Mouse (Mus musculus) heart, postnatal 0 days (tissue): ENCODE measurements at regions not wholly inside any gene's neighbourhood (a gene's known extent, or its start where the extent isn't known, plus 50 kb on each side); places are given as distances from the start of the nearest gene placed in this dataset.

Experiments
- ATAC-seq: fragments of 200-750 bp; cut with Nextera tagmentation; 2 replicates; pipeline ENCODE4 v1.8.0; 2017; ENCODE audit warnings: low read depth, moderate number of reproducible peaks, moderate library complexity; ENCODE audit not compliant: insufficient read depth
- DNase-seq: peaks from one replicate; pipeline ENCODE4 v3.0.0-alpha.2; 2016; ENCODE audit warnings: low spot score
- H3K27ac ChIP-seq: fragments of 300-500 bp; sonication (generic); 2 replicates; pipeline ENCODE4 v1.5.1; 2014; ENCODE audit warnings: low read depth, mild to moderate bottlenecking
- H3K27me3 ChIP-seq: fragments of 300-500 bp; sonication (generic); 2 replicates; pipeline ENCODE4 v1.6.1; 2014; ENCODE audit warnings: low read length, mixed read lengths; ENCODE audit not compliant: control insufficient read depth, insufficient read depth
- H3K36me3 ChIP-seq: fragments of 300-500 bp; sonication (generic); replicated peaks from 2 replicates; pipeline ENCODE4 v1.6.1; 2014; ENCODE audit warnings: low read length, mixed read lengths; ENCODE audit not compliant: control insufficient read depth, insufficient read depth
- H3K4me1 ChIP-seq: fragments of 300-500 bp; sonication (generic); 2 replicates; pipeline ENCODE4 v1.6.1; 2014; ENCODE audit warnings: antibody characterized with exemption; ENCODE audit not compliant: control insufficient read depth, insufficient read depth
- H3K4me2 ChIP-seq: fragments of 300-500 bp; sonication (generic); 2 replicates; pipeline ENCODE4 v1.6.1; 2014; ENCODE audit warnings: low read depth, mild to moderate bottlenecking, low read length, moderate library complexity
- H3K4me3 ChIP-seq: fragments of 300-500 bp; sonication (generic); 2 replicates; pipeline ENCODE4 v1.5.1; 2014; ENCODE audit warnings: low read depth, low read length
- H3K9ac ChIP-seq: fragments of 300-500 bp; sonication (generic); replicated peaks from 2 replicates; pipeline ENCODE4 v1.6.1; 2014; ENCODE audit warnings: low read depth, low read length, mixed read lengths
- H3K9me3 ChIP-seq: fragments of 300-500 bp; sonication (generic); replicated peaks from 2 replicates; pipeline ENCODE4 v1.6.1; 2016; ENCODE audit warnings: low read length; ENCODE audit not compliant: control insufficient read depth
- CTCF ChIP-seq: IDR thresholded peaks from 2 replicates; pipeline ENCODE4 v1.5.1; 2016; ENCODE audit warnings: antibody characterized with exemption, control low read depth, low read depth
- EP300 ChIP-seq: IDR thresholded peaks from 2 replicates; pipeline ENCODE4 v1.6.1; 2016; ENCODE audit warnings: antibody characterized with exemption, low read depth
- WGBS: fragments of 180-500 bp; shearing (Covaris S2); extraction: QIAGEN DNeasy Blood & Tissue Kit; methylation state at CpG from one replicate; pipeline ENCODE4 v1.1.7; 2014; 5-methylcytosine and 5-hydroxymethylcytosine counted together

DNA sequence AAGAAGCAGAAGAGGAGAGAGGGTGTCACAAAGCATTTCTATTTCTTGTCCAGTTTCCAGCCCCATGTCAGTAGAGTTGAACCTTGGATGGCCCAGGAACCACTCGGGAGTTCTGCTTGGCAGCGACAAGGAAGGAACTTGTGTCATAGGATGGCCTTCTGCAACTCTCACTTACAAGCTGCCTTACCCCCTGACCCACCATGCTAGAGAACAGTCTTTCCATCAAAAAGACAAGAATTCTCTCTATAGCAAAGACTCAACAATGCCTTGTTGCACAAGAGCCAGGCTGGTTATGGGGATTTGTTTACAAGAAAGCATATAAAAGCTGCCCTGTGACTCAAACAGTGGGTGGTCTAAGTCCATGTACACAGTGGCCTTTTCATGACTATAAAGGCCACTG is 1852.4 kb upstream of the 5930422O12Rik start:
- H3K9ac ChIP-seq, result no peak overlapping the region
- no peaks in the 10 kb centered on the region for H3K27me3 ChIP-seq
- WGBS, result 67% methylated on average over 2 of the region's 2 CpGs
- TF ChIP-seq CTCF, result no peak
- TF ChIP-seq EP300, result no peak
- ATAC-seq (no peak), DNase-seq (no peak)
- no peak overlapping the region for H3K4me3 ChIP-seq
- no peaks in the 10 kb centered on the region for H3K9me3 ChIP-seq
- H3K4me1 ChIP-seq, result no peaks in the 10 kb centered on the region
- H3K36me3 ChIP-seq, result no peaks in the 10 kb centered on the region
- H3K27ac ChIP-seq, result no peak overlapping the region
- no peak overlapping the region for H3K4me2 ChIP-seq

- no peak for TF ChIP-seq EP300
- no peak for TF ChIP-seq CTCF
- Histone ChIP-seq H3K9ac (no peak overlapping the region), H3K27ac (no peak overlapping the region), H3K36me3 (no peaks in the 10 kb centered on the region), H3K4me3 (no peak overlapping the region), H3K27me3 (no peaks in the 10 kb centered on the region), H3K4me2 (no peak overlapping the region), H3K9me3 (no peaks in the 10 kb centered on the region; the same call in 1 of the 2 replicates), H3K4me1 (no peaks in the 10 kb centered on the region)
- DNase-seq (no peak), ATAC-seq (no peak)
- 84% methylated on average over 1 of the region's 1 CpGs for WGBS
These were observed 1843.8 kb upstream of the 5930422O12Rik start for GRCm38 (mm10) chr8:31584661-31585060.

- Histone ChIP-seq H3K9ac (no peak overlapping the region), H3K4me3 (no peak overlapping the region), H3K4me2 (no peak overlapping the region), H3K36me3 (no peaks in the 10 kb centered on the region), H3K4me1 (no peaks in the 10 kb centered on the region), H3K27ac (no peak overlapping the region), H3K27me3 (no peaks in the 10 kb centered on the region), H3K9me3 (no peaks in the 10 kb centered on the region)
- DNase-seq (peak; percentile 5), ATAC-seq (no peak)
- 47% methylated on average over 5 of the region's 5 CpGs for WGBS
- no peak for TF ChIP-seq CTCF
- TF ChIP-seq EP300, result no peak
These were observed 1829.0 kb upstream of the 5930422O12Rik start for GRCm38 (mm10) chr8:31599536-31599935.

DNA sequence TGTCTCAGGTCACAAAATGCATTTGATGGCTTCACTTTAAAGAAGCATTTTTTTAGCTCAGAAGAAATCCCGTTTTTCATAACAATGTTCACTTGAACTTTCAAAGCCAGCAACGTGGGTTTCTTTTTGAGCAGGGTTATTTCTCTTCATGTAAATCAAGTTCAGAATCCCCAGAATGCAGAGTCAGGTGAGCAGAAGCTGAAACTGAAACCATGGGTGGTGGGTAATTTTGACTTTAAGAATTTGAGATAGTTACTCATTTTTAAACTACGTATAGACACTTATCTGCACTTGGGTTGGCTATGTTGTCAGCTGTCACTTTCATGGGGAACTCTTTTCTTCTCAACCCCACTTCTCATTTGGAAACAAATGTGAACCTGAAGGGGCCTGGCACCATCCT is 1827.5 kb upstream of the 5930422O12Rik start:
- DNase-seq, result no peak
- H3K27ac ChIP-seq, result no peak overlapping the region
- no peak overlapping the region for H3K9ac ChIP-seq
- H3K4me1 ChIP-seq, result no peaks in the 10 kb centered on the region
- TF ChIP-seq CTCF, result no peak
- ATAC-seq, result no peak
- 46% methylated on average over 3 of the region's 3 CpGs for WGBS
- H3K4me3 ChIP-seq, result no peak overlapping the region
- H3K9me3 ChIP-seq, result no peaks in the 10 kb centered on the region
- no peaks in the 10 kb centered on the region for H3K36me3 ChIP-seq
- no peak overlapping the region for H3K4me2 ChIP-seq
- H3K27me3 ChIP-seq, result no peaks in the 10 kb centered on the region

DNA sequence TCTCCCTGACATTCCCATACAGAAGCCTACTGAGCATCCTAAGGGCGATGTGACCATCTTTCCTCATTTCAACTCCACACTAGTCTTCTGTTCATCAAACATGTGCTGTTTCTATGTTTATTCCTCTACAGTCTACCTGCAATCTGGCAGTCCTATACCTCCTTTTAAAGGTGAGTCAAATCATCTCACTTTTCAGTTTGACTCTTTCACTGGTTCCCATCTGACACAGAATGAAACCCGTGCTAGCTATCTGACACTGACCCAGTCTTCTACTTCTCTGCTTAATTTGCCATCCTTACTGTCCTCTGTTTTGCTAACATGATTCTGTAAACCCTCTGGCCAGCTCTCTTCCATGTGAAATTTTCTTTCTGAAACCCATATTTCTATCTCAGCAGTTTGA is 1812.0 kb upstream of the 5930422O12Rik start:
- Histone ChIP-seq H3K4me3 (no peak overlapping the region), H3K4me2 (no peak overlapping the region), H3K27ac (no peak overlapping the region), H3K4me1 (no peaks in the 10 kb centered on the region), H3K36me3 (no peaks in the 10 kb centered on the region), H3K9me3 (no peaks in the 10 kb centered on the region), H3K9ac (no peak overlapping the region), H3K27me3 (no peaks in the 10 kb centered on the region)
- TF ChIP-seq EP300 (no peak), CTCF (no peak)
- DNase-seq (no peak), ATAC-seq (no peak)
- 87% methylated on average over 2 of the region's 2 CpGs for WGBS

GRCm38 (mm10) chr8:31627708-31628107 is 1800.8 kb upstream of the 5930422O12Rik start:
- ATAC-seq (no peak), DNase-seq (no peak)
- WGBS, result 68% methylated on average over 2 of the region's 2 CpGs
- Histone ChIP-seq H3K4me1 (no peaks in the 10 kb centered on the region), H3K27ac (no peak overlapping the region), H3K9ac (no peak overlapping the region), H3K36me3 (no peaks in the 10 kb centered on the region), H3K4me3 (no peak overlapping the region), H3K9me3 (no peaks in the 10 kb centered on the region), H3K4me2 (no peak overlapping the region), H3K27me3 (no peaks in the 10 kb centered on the region)
- no peak for TF ChIP-seq CTCF
- no peak for TF ChIP-seq EP300
